Mouse (Mus musculus) forebrain, embryonic 10.5 days (tissue): ENCODE results near the gene Shisa8. TPM values are rescaled to one million over a fixed set of nuclear protein-coding genes. Genes with fewer than 3 reads are reported as not detected.

Experiments
- DNase-seq: peaks from one replicate; pipeline ENCODE4 v3.0.0-alpha.2; 2017; ENCODE audit warnings: low spot score; ENCODE audit errors: extremely low spot score
- H3K27ac ChIP-seq: fragments of 300-500 bp; sonication (generic); 2 replicates; pipeline ENCODE4 v1.5.1; 2016; ENCODE audit warnings: mild to moderate bottlenecking
- H3K27me3 ChIP-seq: fragments of 300-500 bp; sonication (generic); 2 replicates; pipeline ENCODE4 v1.6.1; 2016; ENCODE audit warnings: mild to moderate bottlenecking; ENCODE audit not compliant: poor library complexity, severe bottlenecking
- H3K36me3 ChIP-seq: fragments of 300-500 bp; sonication (generic); replicated peaks from 2 replicates; pipeline ENCODE4 v1.6.1; 2016; ENCODE audit warnings: mild to moderate bottlenecking, moderate library complexity
- H3K4me1 ChIP-seq: fragments of 300-500 bp; sonication (generic); 2 replicates; pipeline ENCODE4 v1.6.1; 2016
- H3K4me3 ChIP-seq: fragments of 300-500 bp; sonication (generic); 2 replicates; pipeline ENCODE4 v1.5.1; 2016; ENCODE audit warnings: mild to moderate bottlenecking, moderate library complexity
- H3K9me3 ChIP-seq: fragments of 300-500 bp; sonication (generic); 2 replicates; pipeline ENCODE4 v1.6.1; 2016; ENCODE audit warnings: mild to moderate bottlenecking, moderate library complexity
- WGBS: fragments of 180-500 bp; shearing (Covaris S2); methylation state at CpG from one replicate; pipeline ENCODE4 v1.1.7; 2016; 5-methylcytosine and 5-hydroxymethylcytosine counted together
- polyA plus RNA-seq: library from polyadenylated mRNA; unstranded; fragments of >200 nt; fragmentation: Nextera tagmentation; extraction: Ambion mirVana; gene quantifications from 2 replicates; pipeline ENCODE4 v1.2.1, GENCODE M21; 2016

The Shisa8 gene
- polyA plus RNA-seq, 1 experiment from 2014 or later: 0.95 TPM

- Histone ChIP-seq H3K9me3 (no peaks in the 10 kb centered on the region), H3K4me3 (no peak overlapping the region), H3K27ac (no peak overlapping the region), H3K36me3 (no peaks in the 10 kb centered on the region), H3K27me3 (peaks cover 81% of the 10 kb centered on the region), H3K4me1 (peaks cover 61% of the 10 kb centered on the region)
- WGBS: 80% methylated on average over 26 of the region's 26 CpGs
- no peak for DNase-seq
Measured at GRCm38 (mm10) chr15:82218778-82219666, 6.4 kb upstream of the Shisa8 start.

GRCm38 (mm10) chr15:82217980-82218379, 5.4 kb upstream of the Shisa8 start:
- no peak overlapping the region for H3K4me3 ChIP-seq
- H3K27ac ChIP-seq: no peak overlapping the region
- no peaks in the 10 kb centered on the region for H3K36me3 ChIP-seq
- 21% methylated on average over 9 of the region's 9 CpGs for WGBS
- H3K4me1 ChIP-seq: peaks cover 55% of the 10 kb centered on the region
- no peak for DNase-seq
- peaks cover 81% of the 10 kb centered on the region for H3K27me3 ChIP-seq
- H3K9me3 ChIP-seq: no peaks in the 10 kb centered on the region

- WGBS: 7% methylated on average over 7 of the region's 7 CpGs
- no peak overlapping the region for H3K4me3 ChIP-seq
- H3K36me3 ChIP-seq: no peaks in the 10 kb centered on the region
- no peak for DNase-seq
- peak overlapping the region; percentile 27; the same call in 1 of the 2 replicates for H3K27ac ChIP-seq
- peaks cover 81% of the 10 kb centered on the region for H3K27me3 ChIP-seq
- H3K9me3 ChIP-seq: no peaks in the 10 kb centered on the region
- H3K4me1 ChIP-seq: peaks cover 63% of the 10 kb centered on the region
Measured at GRCm38 (mm10) chr15:82217039-82217438, 4.4 kb upstream of the Shisa8 start.

GRCm38 (mm10) chr15:82216142-82216827, 3.7 kb upstream of the Shisa8 start:
- Histone ChIP-seq H3K4me3 (no peak overlapping the region), H3K9me3 (no peaks in the 10 kb centered on the region), H3K27ac (0 out of 2 replicates have a peak overlapping the region, but pooled peaks have one; percentile 40), H3K36me3 (no peaks in the 10 kb centered on the region), H3K4me1 (peaks cover 69% of the 10 kb centered on the region), H3K27me3 (peaks cover 86% of the 10 kb centered on the region)
- 46% methylated on average over 20 of the region's 20 CpGs for WGBS
- no peak for DNase-seq

- H3K27me3 ChIP-seq: peaks cover 86% of the 10 kb centered on the region
- DNase-seq: no peak
- 36% methylated on average over 11 of the region's 11 CpGs for WGBS
Measured at GRCm38 (mm10) chr15:82215332-82216046, 2.9 kb upstream of the Shisa8 start.

GRCm38 (mm10) chr15:82213222-82213621, 607 bp upstream of the Shisa8 start:
- peaks cover 65% of the 10 kb centered on the region for H3K4me1 ChIP-seq

More at GRCm38 (mm10) chr15:82215332-82216046, 2.9 kb upstream of the Shisa8 start:
- H3K27ac ChIP-seq: no peak overlapping the region
- no peaks in the 10 kb centered on the region for H3K9me3 ChIP-seq
- H3K4me1 ChIP-seq: peaks cover 69% of the 10 kb centered on the region
- H3K36me3 ChIP-seq: no peaks in the 10 kb centered on the region
- no peak overlapping the region for H3K4me3 ChIP-seq

GRCm38 (mm10) chr15:82211911-82212751, 484 bp downstream of the Shisa8 start:
- no peak for DNase-seq
- H3K4me3 ChIP-seq: peak overlapping the region; percentile 54
- H3K27me3 ChIP-seq: peaks cover 100% of the 10 kb centered on the region
- WGBS: under 1% methylated on average over 112 of the region's 112 CpGs
- no peaks in the 10 kb centered on the region for H3K9me3 ChIP-seq
- peaks cover 66% of the 10 kb centered on the region for H3K4me1 ChIP-seq
- H3K36me3 ChIP-seq: peaks cover 7% of the 10 kb centered on the region
- peak overlapping the region; percentile 69 for H3K27ac ChIP-seq

More at GRCm38 (mm10) chr15:82213222-82213621, 607 bp upstream of the Shisa8 start:
- 15% methylated on average over 4 of the region's 4 CpGs for WGBS
- no peak for DNase-seq
- Histone ChIP-seq H3K9me3 (no peaks in the 10 kb centered on the region), H3K27ac (no peak overlapping the region), H3K36me3 (peaks cover 4% of the 10 kb centered on the region; the same call in 1 of the 2 replicates), H3K4me3 (no peak overlapping the region), H3K27me3 (peaks cover 97% of the 10 kb centered on the region)

GRCm38 (mm10) chr15:82211281-82211680, 1.3 kb downstream of the Shisa8 start:
- H3K9me3 ChIP-seq: no peaks in the 10 kb centered on the region
- WGBS: 2% methylated on average over 11 of the region's 11 CpGs
- peaks cover 15% of the 10 kb centered on the region for H3K36me3 ChIP-seq
- peak overlapping the region; percentile 54 for H3K4me3 ChIP-seq
- H3K4me1 ChIP-seq: peaks cover 66% of the 10 kb centered on the region
- peaks cover 100% of the 10 kb centered on the region for H3K27me3 ChIP-seq
- no peak overlapping the region for H3K27ac ChIP-seq
- no peak for DNase-seq

- DNase-seq: no peak
- Histone ChIP-seq H3K4me3 (peak overlapping the region; percentile 54; the same call in 1 of the 2 replicates), H3K27ac (no peak overlapping the region), H3K4me1 (peaks cover 66% of the 10 kb centered on the region), H3K9me3 (no peaks in the 10 kb centered on the region), H3K36me3 (peaks cover 20% of the 10 kb centered on the region), H3K27me3 (peaks cover 100% of the 10 kb centered on the region)
- 40% methylated on average over 1 of the region's 1 CpGs for WGBS
Measured at GRCm38 (mm10) chr15:82210801-82211200, 1.8 kb downstream of the Shisa8 start.

- H3K4me1 ChIP-seq: peaks cover 66% of the 10 kb centered on the region
- DNase-seq: no peak
- H3K9me3 ChIP-seq: no peaks in the 10 kb centered on the region
- H3K36me3 ChIP-seq: peaks cover 33% of the 10 kb centered on the region
- H3K27ac ChIP-seq: no peak overlapping the region
- no peak overlapping the region for H3K4me3 ChIP-seq
- 85% methylated on average over 13 of the region's 13 CpGs for WGBS
- peaks cover 100% of the 10 kb centered on the region for H3K27me3 ChIP-seq
Measured at GRCm38 (mm10) chr15:82209295-82210050, 3.1 kb downstream of the Shisa8 start.

- no peak overlapping the region for H3K27ac ChIP-seq
- H3K36me3 ChIP-seq: peaks cover 45% of the 10 kb centered on the region
- peaks cover 76% of the 10 kb centered on the region for H3K4me1 ChIP-seq
- no peak for DNase-seq
- no peaks in the 10 kb centered on the region for H3K9me3 ChIP-seq
- 82% methylated on average over 8 of the region's 8 CpGs for WGBS
- H3K4me3 ChIP-seq: no peak overlapping the region
- peaks cover 94% of the 10 kb centered on the region for H3K27me3 ChIP-seq
Measured at GRCm38 (mm10) chr15:82208307-82208706, 4.3 kb downstream of the Shisa8 start.
